Mouse (Mus musculus) left cerebral cortex, adult 8-10 months (tissue): ENCODE measurements around the gene Haao. TPM values are rescaled to one million over a fixed set of nuclear protein-coding genes. Genes with fewer than 3 reads are reported as not detected.

Source experiments
- DNase-seq, 2 experiments: peaks; one replicate each; pipeline ENCODE4 v3.0.0; 2022; ENCODE audit warnings: low spot score in 2 of 2
- total RNA-seq, 4 experiments: library from RNA; stranded (reverse); gene quantifications; 2 replicates each; pipeline ENCODE4 v1.2.4; 2022

Haao gene
- total RNA-seq = under 1 TPM in 3 of 4 experiments, not detected in 1; 0.72 to 0.84 (median 0.78) TPM

- no peak for DNase-seq
Measured at GRCm38 (mm10) chr17:83847815-83848214, at the start of gene Haao. Gene Haao (minus strand): TSS chr17:83847963.

- DNase-seq = no peak
Measured at GRCm38 (mm10) chr17:83897361-83897799, 49.6 kb upstream of the Haao start.

GRCm38 (mm10) chr17:83896723-83897122, 49.0 kb upstream of the Haao start:
- no peak for DNase-seq

GRCm38 (mm10) chr17:83895321-83895770, 47.6 kb upstream of the Haao start:
- no peak for DNase-seq

- no peak for DNase-seq
Measured at GRCm38 (mm10) chr17:83893134-83893533, 45.4 kb upstream of the Haao start.

- DNase-seq = no peak
Measured at GRCm38 (mm10) chr17:83891864-83892263, 44.1 kb upstream of the Haao start.

GRCm38 (mm10) chr17:83890373-83890696, 42.6 kb upstream of the Haao start:
- no peak for DNase-seq

GRCm38 (mm10) chr17:83889691-83890372, 42.1 kb upstream of the Haao start:
- peak in 1 of 2 experiments; percentile 63 for DNase-seq

GRCm38 (mm10) chr17:83889329-83889690, 41.5 kb upstream of the Haao start:
- no peak for DNase-seq

GRCm38 (mm10) chr17:83887241-83887640, 39.5 kb upstream of the Haao start:
- no peak for DNase-seq

GRCm38 (mm10) chr17:83886395-83886794, 38.6 kb upstream of the Haao start:
- no peak for DNase-seq

GRCm38 (mm10) chr17:83885750-83886149, 38.0 kb upstream of the Haao start:
- no peak for DNase-seq

- DNase-seq = no peak
Measured at GRCm38 (mm10) chr17:83885021-83885582, 37.3 kb upstream of the Haao start.

- no peak for DNase-seq
Measured at GRCm38 (mm10) chr17:83882788-83883187, 35.0 kb upstream of the Haao start.

- no peak for DNase-seq
Measured at GRCm38 (mm10) chr17:83881071-83881470, 33.3 kb upstream of the Haao start.

- DNase-seq = no peak
Measured at GRCm38 (mm10) chr17:83880174-83880710, 32.5 kb upstream of the Haao start.

- DNase-seq = no peak
Measured at GRCm38 (mm10) chr17:83879631-83880030, 31.9 kb upstream of the Haao start.

- no peak for DNase-seq
Measured at GRCm38 (mm10) chr17:83874610-83875009, 26.8 kb upstream of the Haao start.

- no peak for DNase-seq
Measured at GRCm38 (mm10) chr17:83873363-83874141, 25.8 kb upstream of the Haao start.

- peak in 1 of 2 experiments; percentile 81 for DNase-seq
Measured at GRCm38 (mm10) chr17:83872806-83873348, 25.1 kb upstream of the Haao start.

- DNase-seq = no peak
Measured at GRCm38 (mm10) chr17:83871354-83871753, 23.6 kb upstream of the Haao start.

GRCm38 (mm10) chr17:83870385-83870784, 22.6 kb upstream of the Haao start:
- no peak for DNase-seq
